In genomic region chr19:9283176-9283575, GRCm38 (mm10) we compare ENCODE assay signal across 7 mouse cellular contexts.
A peak's percentile ranks its signal among the peaks of the same experiment; 100 is the strongest.
DNase-seq lines count a peak whose midpoint lies in the region; ATAC-seq lines count a peak whose summit lies in the region.

No protein-coding gene starts in this region.

- peak; percentile 99 for ATAC-seq in common myeloid progenitor, adult 5-6 weeks (replicated peaks; ENCODE audit: low read depth, poor library complexity, severe bottlenecking)
- peak; percentile 96 for ATAC-seq in megakaryocyte-erythroid progenitor cell, adult 5-6 weeks (replicated peaks; ENCODE audit: low FRiP score, low TSS enrichment, poor library complexity, severe bottlenecking)

- peak; percentile 17 for DNase-seq in adrenal gland, postnatal 10 days
- peak; percentile 18 to 55 for DNase-seq in heart, adult 18-20 months
- peak; percentile 33 for DNase-seq in kidney, postnatal 14 days
- peak; percentile 2 to 5 for DNase-seq in left cerebral cortex, adult 8-10 months (ENCODE audit: low spot score in 2 of 2)
- DNase-seq in spleen, postnatal 36 days (ENCODE audit: low spot score in 2 of 2) = peak; percentile 1 to 2

Comparison
In these comparisons a context has a peak if more than half of its experiments do, and no peak if none do; other contexts are left out.
1. Peak in every context shown above with its lines: DNase-seq and ATAC-seq.